In the genomic region with DNA sequence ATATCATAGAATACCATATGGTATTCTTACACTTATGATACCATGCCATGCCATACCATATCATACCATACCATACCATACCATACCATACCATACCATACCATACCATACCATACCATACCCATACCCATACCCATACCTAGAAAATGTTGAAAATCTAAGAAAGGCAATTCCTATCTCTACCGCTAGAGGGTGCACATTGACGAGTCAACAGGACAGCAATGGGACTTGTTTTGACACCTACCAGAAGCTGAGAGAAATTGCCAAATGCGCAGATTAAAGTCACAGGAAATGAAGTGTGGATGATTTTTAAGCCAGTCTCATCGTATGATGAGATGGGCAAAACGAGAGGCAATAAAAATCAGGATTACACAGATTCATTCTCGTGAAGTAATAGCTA, we compare ENCODE assay signal across 8 mouse cellular contexts.
DNase-seq lines count a peak whose midpoint lies in the region; ATAC-seq and TF ChIP-seq lines count a peak whose summit lies in the region.

No protein-coding gene starts in this region.

- no peaks in the 10 kb centered on the region for H3K9me3 ChIP-seq in forebrain, embryonic 13.5 days (replicated peaks)
- H3K9me3 ChIP-seq in forebrain, embryonic 10.5 days, result peaks cover 3% of the 10 kb centered on the region; the same call in 1 of the 2 replicates
- no peaks in the 10 kb centered on the region for H3K9me3 ChIP-seq in liver, embryonic 12.5 days (replicated peaks)

- peak; percentile 55 for TF ChIP-seq CTCF in liver, adult 2 months (IDR thresholded peaks at IDR 0.05; ENCODE audit: low read depth, low read length)

- H3K27ac ChIP-seq in forebrain, embryonic 13.5 days, result no peak overlapping the region
- H3K27ac ChIP-seq in forebrain, embryonic 10.5 days, result no peak overlapping the region
- no peak overlapping the region for H3K27ac ChIP-seq in liver, adult 2 months (replicated peaks; ENCODE audit: insufficient read depth, low read depth, low read length)
- H3K27ac ChIP-seq in liver, embryonic 12.5 days, result no peak overlapping the region

- no peak overlapping the region for H3K9ac ChIP-seq in forebrain, embryonic 13.5 days
- H3K9ac ChIP-seq in liver, adult 2 months (ENCODE audit: low read depth, low read length), result no peak overlapping the region
- H3K9ac ChIP-seq in liver, embryonic 12.5 days, result no peak overlapping the region

- no peaks in the 10 kb centered on the region for H3K27me3 ChIP-seq in forebrain, embryonic 13.5 days
- H3K27me3 ChIP-seq in forebrain, embryonic 10.5 days (ENCODE audit: poor library complexity, severe bottlenecking), result no peaks in the 10 kb centered on the region
- H3K27me3 ChIP-seq in liver, adult 2 months (ENCODE audit: control insufficient read depth, insufficient read depth, low read length), result no peaks in the 10 kb centered on the region
- no peaks in the 10 kb centered on the region for H3K27me3 ChIP-seq in liver, embryonic 12.5 days (replicated peaks)

- H3K36me3 ChIP-seq in forebrain, embryonic 13.5 days (ENCODE audit: poor library complexity, severe bottlenecking), result no peaks in the 10 kb centered on the region
- H3K36me3 ChIP-seq in forebrain, embryonic 10.5 days (replicated peaks), result no peaks in the 10 kb centered on the region
- no peaks in the 10 kb centered on the region for H3K36me3 ChIP-seq in liver, adult 2 months (ENCODE audit: control insufficient read depth, insufficient read depth, low read length)
- H3K36me3 ChIP-seq in liver, embryonic 12.5 days, result no peaks in the 10 kb centered on the region

- no peaks in the 10 kb centered on the region for H3K79me2 ChIP-seq in liver, adult 2 months (ENCODE audit: control insufficient read depth, insufficient read depth, low read length)

- WGBS in forebrain, embryonic 13.5 days, result 39% methylated on average over 6 of the region's 6 CpGs
- 40% methylated on average over 6 of the region's 6 CpGs for WGBS in forebrain, embryonic 10.5 days
- 38% methylated on average over 6 of the region's 6 CpGs for WGBS in liver, adult 2 months
- 36% methylated on average over 6 of the region's 6 CpGs for WGBS in liver, embryonic 12.5 days (ENCODE audit: insufficient replicate concordance)

- H3K4me1 ChIP-seq in forebrain, embryonic 13.5 days, result no peaks in the 10 kb centered on the region
- no peaks in the 10 kb centered on the region for H3K4me1 ChIP-seq in forebrain, embryonic 10.5 days
- H3K4me1 ChIP-seq in liver, adult 2 months (ENCODE audit: control insufficient read depth, insufficient read depth, low read length), result no peaks in the 10 kb centered on the region
- H3K4me1 ChIP-seq in liver, embryonic 12.5 days, result no peaks in the 10 kb centered on the region

- H3K4me3 ChIP-seq in forebrain, embryonic 13.5 days, result no peak overlapping the region
- H3K4me3 ChIP-seq in forebrain, embryonic 10.5 days, result no peak overlapping the region
- H3K4me3 ChIP-seq in liver, adult 2 months (ENCODE audit: insufficient read depth, low read depth, low read length), result no peak overlapping the region
- no peak overlapping the region for H3K4me3 ChIP-seq in liver, embryonic 12.5 days

- DNase-seq in forebrain, embryonic 10.5 days (ENCODE audit: extremely low spot score, low spot score), result no peak
- DNase-seq in liver, adult 2 months (ENCODE audit: extremely low read depth, low read depth, low spot score), result peak; percentile 16
- DNase-seq in WW6 (ENCODE audit: low read depth, low spot score), result peak; percentile 24
- DNase-seq in lung, postnatal 10 days, result peak; percentile 25
- no peak for DNase-seq in spleen, postnatal 4 days (ENCODE audit: low spot score in 2 of 2)
- no peak for DNase-seq in gastrocnemius, postnatal 4 days (ENCODE audit: low spot score in 2 of 2)

- H3K4me2 ChIP-seq in forebrain, embryonic 13.5 days, result no peak overlapping the region
- no peak overlapping the region for H3K4me2 ChIP-seq in liver, embryonic 12.5 days

- 0 out of 2 replicates have a peak, but pooled peaks have one; percentile 41 for ATAC-seq in forebrain, embryonic 13.5 days
- no peak for ATAC-seq in liver, embryonic 12.5 days

- no peak for TF ChIP-seq POLR2A in liver, adult 2 months (IDR thresholded peaks at IDR 0.05; ENCODE audit: extremely low read depth, insufficient read depth, low read length)

Comparison
In these comparisons a context has a peak if more than half of its experiments do, and no peak if none do; other contexts are left out.
1. DNase-seq: peak in liver, adult 2 months (single experiment), WW6 (single experiment) and lung, postnatal 10 days (single experiment); none in forebrain, embryonic 10.5 days (single experiment), spleen, postnatal 4 days (0 of 2) and gastrocnemius, postnatal 4 days (0 of 2).